Mouse (Mus musculus): Measurements from ENCODE around the gene Lyz1.

The Lyz1 gene

GRCm38 (mm10) chr10:117298336-117298735 is 5.7 kb upstream of the Lyz1 start:
- TF ChIP-seq GATA4 (IDR thresholded peaks at IDR 0.05; ENCODE audit: insufficient replicate concordance, low read length), result no peak

- TF ChIP-seq GATA4 (IDR thresholded peaks at IDR 0.05; ENCODE audit: insufficient replicate concordance, low read length), result no peak
Measured at GRCm38 (mm10) chr10:117290046-117290870, 2.4 kb downstream of the Lyz1 start.

GRCm38 (mm10) chr10:117288197-117289033 is 4.3 kb downstream of the Lyz1 start:
- TF ChIP-seq GATA4 (IDR thresholded peaks at IDR 0.05; ENCODE audit: insufficient replicate concordance, low read length), result no peak

GRCm38 (mm10) chr10:117287226-117287850 is 5.3 kb downstream of the Lyz1 start:
- TF ChIP-seq GATA4 (IDR thresholded peaks at IDR 0.05; ENCODE audit: insufficient replicate concordance, low read length), result no peak

- no peak for TF ChIP-seq GATA4 (IDR thresholded peaks at IDR 0.05; ENCODE audit: insufficient replicate concordance, low read length)
Measured at GRCm38 (mm10) chr10:117286366-117286970, 6.2 kb downstream of the Lyz1 start.

- TF ChIP-seq GATA4 (IDR thresholded peaks at IDR 0.05; ENCODE audit: insufficient replicate concordance, low read length), result no peak
Measured at GRCm38 (mm10) chr10:117284578-117285520, 7.8 kb downstream of the Lyz1 start.

- TF ChIP-seq GATA4 (IDR thresholded peaks at IDR 0.05; ENCODE audit: insufficient replicate concordance, low read length), result no peak
Measured at GRCm38 (mm10) chr10:117283871-117284577, 8.6 kb downstream of the Lyz1 start.

GRCm38 (mm10) chr10:117282551-117282950 is 10.1 kb downstream of the Lyz1 start:
- TF ChIP-seq GATA4 (IDR thresholded peaks at IDR 0.05; ENCODE audit: insufficient replicate concordance, low read length), result no peak

GRCm38 (mm10) chr10:117282049-117282448 is 10.6 kb downstream of the Lyz1 start, which contains the start of gene Lyz2:
Gene Lyz2 (minus strand): TSS chr10:117282321.
- no peak for TF ChIP-seq GATA4 (IDR thresholded peaks at IDR 0.05; ENCODE audit: insufficient replicate concordance, low read length)

GRCm38 (mm10) chr10:117281381-117281920 is 11.2 kb downstream of the Lyz1 start:
- no peak for TF ChIP-seq GATA4 (IDR thresholded peaks at IDR 0.05; ENCODE audit: insufficient replicate concordance, low read length)

- TF ChIP-seq GATA4 (IDR thresholded peaks at IDR 0.05; ENCODE audit: insufficient replicate concordance, low read length), result no peak
Measured at GRCm38 (mm10) chr10:117280000-117280399, 12.7 kb downstream of the Lyz1 start.

- no peak for TF ChIP-seq GATA4 (IDR thresholded peaks at IDR 0.05; ENCODE audit: insufficient replicate concordance, low read length)
Measured at GRCm38 (mm10) chr10:117275681-117276369, 16.8 kb downstream of the Lyz1 start.

GRCm38 (mm10) chr10:117272023-117272422 is 20.6 kb downstream of the Lyz1 start:
- no peak for TF ChIP-seq GATA4 (IDR thresholded peaks at IDR 0.05; ENCODE audit: insufficient replicate concordance, low read length)

All from liver, adult (tissue).